In the genomic region with DNA sequence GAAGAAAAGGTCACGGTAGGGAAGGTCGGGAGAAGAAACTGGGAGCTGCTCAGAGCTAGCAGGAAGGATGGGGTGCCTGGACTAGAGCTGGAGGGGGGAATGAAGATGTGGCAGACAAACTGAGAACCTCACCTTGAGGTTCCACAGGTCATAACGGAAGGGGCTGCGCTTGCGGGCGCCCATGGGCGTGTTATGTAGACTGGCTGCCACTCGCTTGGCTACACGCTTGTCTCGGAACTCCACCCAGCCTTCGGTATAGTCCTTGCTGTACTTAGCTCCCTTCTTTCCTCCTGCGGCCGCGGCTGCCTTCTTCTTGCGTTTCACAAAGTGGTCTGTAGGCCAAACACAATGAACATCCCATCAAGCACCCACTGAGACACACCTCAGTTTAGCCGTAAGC, we compare ENCODE assay signal across 13 mouse cellular contexts. TPM values are rescaled to one million over a fixed set of nuclear protein-coding genes. Genes with fewer than 3 reads are reported as not detected.
DNase-seq lines count a peak whose midpoint lies in the region; ATAC-seq and TF ChIP-seq lines count a peak whose summit lies in the region.
"Had no signal": no experiment of that assay in that cellular context is flagged by ENCODE, and none has a peak within 500 bp of the region (broad histone marks: within the 10 kb centered on the region; RNA-seq: fewer than 3 reads in every experiment).

No protein-coding gene starts in this region.

- TF ChIP-seq POLR2A in bone marrow macrophage, adult 2 months (IDR thresholded peaks at IDR 0.05; ENCODE audit: borderline replicate concordance, low read depth, low read length), result no peak

- no peak overlapping the region for H3K9ac ChIP-seq in heart, embryonic 15.5 days
- H3K9ac ChIP-seq in embryonic facial prominence, embryonic 13.5 days, result no peak overlapping the region
- 0 out of 2 replicates have a peak overlapping the region, but pooled peaks have one; percentile 86 for H3K9ac ChIP-seq in liver, embryonic 13.5 days

- DNase-seq in heart, postnatal 25 days (ENCODE audit: low spot score), result no peak
- no peak for DNase-seq in liver, embryonic 13.5 days
- no peak for DNase-seq in B cell, adult 2 months
- no peak for DNase-seq in thymus, postnatal 4 days
- DNase-seq in left cerebral cortex, adult 9 months (ENCODE audit: low spot score in 2 of 2), result no peak
- DNase-seq: adrenal gland, postnatal 25 days; kidney, postnatal 4 days; lung, postnatal 10 days had no signal

- no peaks in the 10 kb centered on the region for H3K9me3 ChIP-seq in heart, embryonic 15.5 days (replicated peaks)
- H3K9me3 ChIP-seq in embryonic facial prominence, embryonic 13.5 days, result no peaks in the 10 kb centered on the region
- no peaks in the 10 kb centered on the region for H3K9me3 ChIP-seq in liver, embryonic 13.5 days (replicated peaks)

- no peak overlapping the region for H3K4me2 ChIP-seq in heart, embryonic 15.5 days
- peak overlapping the region; percentile 84 for H3K4me2 ChIP-seq in embryonic facial prominence, embryonic 13.5 days
- peak overlapping the region; percentile 89 for H3K4me2 ChIP-seq in liver, embryonic 13.5 days

- H3K27me3 ChIP-seq in heart, embryonic 15.5 days, result no peaks in the 10 kb centered on the region
- H3K27me3 ChIP-seq in embryonic facial prominence, embryonic 13.5 days, result no peaks in the 10 kb centered on the region
- no peaks in the 10 kb centered on the region for H3K27me3 ChIP-seq in liver, embryonic 13.5 days

- intact Hi-C loops in heart, postnatal 25 days (cut with DNase I), result loop anchor here (5.0 kb wide), 1 partner anchor 55 kb away; the partner anchor contains the start of gene Zfp322a

- H3K4me1 ChIP-seq in heart, embryonic 15.5 days (replicated peaks), result peaks cover 19% of the 10 kb centered on the region
- peaks cover 7% of the 10 kb centered on the region; the same call in 1 of the 2 replicates for H3K4me1 ChIP-seq in bone marrow macrophage, adult 2 months (ENCODE audit: control insufficient read depth, insufficient read depth, low read length)
- peaks cover 15% of the 10 kb centered on the region for H3K4me1 ChIP-seq in embryonic facial prominence, embryonic 13.5 days
- peaks cover 43% of the 10 kb centered on the region for H3K4me1 ChIP-seq in liver, embryonic 13.5 days (replicated peaks)

- TF ChIP-seq CTCF in bone marrow macrophage, adult 2 months (IDR thresholded peaks at IDR 0.05; ENCODE audit: low read depth, low read length), result no peak

- H3K4me3 ChIP-seq in heart, embryonic 15.5 days, result peak overlapping the region; percentile 96; the same call in 1 of the 2 replicates
- H3K4me3 ChIP-seq in bone marrow macrophage, adult 2 months (ENCODE audit: insufficient read depth, low read length), result peak overlapping the region; percentile 95; the same call in 1 of the 2 replicates
- H3K4me3 ChIP-seq in embryonic facial prominence, embryonic 13.5 days, result peak overlapping the region; percentile 92
- H3K4me3 ChIP-seq in liver, embryonic 13.5 days (replicated peaks), result peak overlapping the region; percentile 90

- H3K27ac ChIP-seq in heart, embryonic 15.5 days, result no peak overlapping the region
- H3K27ac ChIP-seq in bone marrow macrophage, adult 2 months (ENCODE audit: insufficient read depth, low read depth, low read length), result no peak overlapping the region
- no peak overlapping the region for H3K27ac ChIP-seq in embryonic facial prominence, embryonic 13.5 days
- H3K27ac ChIP-seq in liver, embryonic 13.5 days, result no peak overlapping the region

- 94% methylated on average over 16 of the region's 16 CpGs for WGBS in heart, embryonic 15.5 days
- 95% methylated on average over 16 of the region's 16 CpGs for WGBS in embryonic facial prominence, embryonic 13.5 days
- WGBS in liver, embryonic 13.5 days (ENCODE audit: insufficient replicate concordance), result 93% methylated on average over 16 of the region's 16 CpGs

- ATAC-seq in heart, embryonic 15.5 days (replicated peaks; ENCODE audit: insufficient number of reproducible peaks, insufficient read depth, low FRiP score, low read depth), result no peak
- ATAC-seq in embryonic facial prominence, embryonic 13.5 days (ENCODE audit: insufficient number of reproducible peaks, insufficient read depth, low FRiP score, low TSS enrichment, low read depth), result no peak
- ATAC-seq in liver, embryonic 13.5 days (ENCODE audit: low read depth), result no peak

- H3K36me3 ChIP-seq in heart, embryonic 15.5 days, result peaks cover 34% of the 10 kb centered on the region
- H3K36me3 ChIP-seq in embryonic facial prominence, embryonic 13.5 days, result peaks cover 40% of the 10 kb centered on the region
- peaks cover 40% of the 10 kb centered on the region for H3K36me3 ChIP-seq in liver, embryonic 13.5 days

RNA-seq across cellular contexts. Expression of gene Abt1, which starts 1.3 kb away (rescaled TPM):
- polyA plus RNA-seq in heart, embryonic 15.5 days (2015; fragmentation: Nextera tagmentation; extraction: Ambion mirVana), result 8.1 and 8.2 TPM in 2 replicates
- 1 to 10 TPM; 3.9 to 4.4 TPM for total RNA-seq in heart, postnatal 25 days (2021)
- 4.8 and 4.9 TPM in 2 replicates for polyA plus RNA-seq in bone marrow macrophage, adult 2 months (2012; ENCODE audit: insufficient read depth, insufficient read length, missing spikeins)
- polyA plus RNA-seq in embryonic facial prominence, embryonic 13.5 days (2015; fragmentation: Nextera tagmentation; extraction: Ambion mirVana), result 13.1 and 14.6 TPM in 2 replicates
- 8.3 and 9.1 TPM in 2 replicates for polyA plus RNA-seq in liver, embryonic 13.5 days (2015; fragmentation: Nextera tagmentation; extraction: Ambion mirVana)

RNA-seq across cellular contexts. Expression of gene Btn1a1, which starts 43.4 kb away (rescaled TPM):
- polyA plus RNA-seq in heart, embryonic 15.5 days (2015; fragmentation: Nextera tagmentation; extraction: Ambion mirVana), result 0.85 and 1.4 TPM in 2 replicates
- not detected for total RNA-seq in heart, postnatal 25 days (2021)
- not detected in 2 replicates for polyA plus RNA-seq in bone marrow macrophage, adult 2 months (2012; ENCODE audit: insufficient read depth, insufficient read length, missing spikeins)
- polyA plus RNA-seq in embryonic facial prominence, embryonic 13.5 days (2015; fragmentation: Nextera tagmentation; extraction: Ambion mirVana), result not detected in 2 replicates
- 1.5 and 2.0 TPM in 2 replicates for polyA plus RNA-seq in liver, embryonic 13.5 days (2015; fragmentation: Nextera tagmentation; extraction: Ambion mirVana)
- total RNA-seq: adrenal gland, postnatal 25 days; common myeloid progenitor, adult 5-6 weeks; granulocyte monocyte progenitor cell, adult 5-6 weeks had no signal

RNA-seq across cellular contexts. Expression of gene Zfp322a, which starts 53.3 kb away (rescaled TPM):
- 33.4 and 39.1 TPM in 2 replicates for polyA plus RNA-seq in heart, embryonic 15.5 days (2015; fragmentation: Nextera tagmentation; extraction: Ambion mirVana)
- total RNA-seq in heart, postnatal 25 days (2021), result 10 to 100 TPM; 16.8 to 20.2 TPM
- 14.9 and 16.4 TPM in 2 replicates for polyA plus RNA-seq in bone marrow macrophage, adult 2 months (2012; ENCODE audit: insufficient read depth, insufficient read length, missing spikeins)
- 60.5 and 63.8 TPM in 2 replicates for polyA plus RNA-seq in embryonic facial prominence, embryonic 13.5 days (2015; fragmentation: Nextera tagmentation; extraction: Ambion mirVana)
- 15.2 and 20.1 TPM in 2 replicates for polyA plus RNA-seq in liver, embryonic 13.5 days (2015; fragmentation: Nextera tagmentation; extraction: Ambion mirVana)
